Mouse (Mus musculus) midbrain, embryonic 13.5 days (tissue): ENCODE data around the gene Stac. TPM values are rescaled to one million over a fixed set of nuclear protein-coding genes. Genes with fewer than 3 reads are reported as not detected.

Source experiments
- ATAC-seq: fragments of 200-750 bp; cut with Nextera tagmentation; 2 replicates; pipeline ENCODE4 v1.8.0; 2017; ENCODE audit warnings: mild to moderate bottlenecking, moderate TSS enrichment, moderate library complexity
- H3K27ac ChIP-seq: fragments of 300-500 bp; sonication (generic); 2 replicates; pipeline ENCODE4 v1.5.1; 2015; ENCODE audit warnings: inconsistent platforms, mild to moderate bottlenecking, moderate library complexity
- H3K27me3 ChIP-seq: fragments of 300-500 bp; sonication (generic); 2 replicates; pipeline ENCODE4 v1.6.1; 2015; ENCODE audit warnings: mild to moderate bottlenecking, inconsistent platforms
- H3K36me3 ChIP-seq: fragments of 300-500 bp; sonication (generic); 2 replicates; pipeline ENCODE4 v1.6.1; 2015; ENCODE audit warnings: mild to moderate bottlenecking, inconsistent platforms
- H3K4me1 ChIP-seq: fragments of 300-500 bp; sonication (generic); replicated peaks from 2 replicates; pipeline ENCODE4 v1.6.1; 2015; ENCODE audit warnings: inconsistent platforms
- H3K4me2 ChIP-seq: fragments of 300-500 bp; sonication (generic); replicated peaks from 2 replicates; pipeline ENCODE4 v1.6.1; 2015; ENCODE audit warnings: moderate library complexity, mild to moderate bottlenecking, inconsistent platforms
- H3K4me3 ChIP-seq: fragments of 300-500 bp; sonication (generic); replicated peaks from 2 replicates; pipeline ENCODE4 v1.5.1; 2015; ENCODE audit warnings: mild to moderate bottlenecking, inconsistent platforms
- H3K9ac ChIP-seq: fragments of 300-500 bp; sonication (generic); replicated peaks from 2 replicates; pipeline ENCODE4 v1.6.1; 2015; ENCODE audit warnings: mild to moderate bottlenecking, inconsistent platforms
- H3K9me3 ChIP-seq: fragments of 300-500 bp; sonication (generic); 2 replicates; pipeline ENCODE4 v1.6.1; 2016; ENCODE audit warnings: mild to moderate bottlenecking, inconsistent platforms
- WGBS: fragments of 180-500 bp; shearing (Covaris S2); methylation state at CpG from one replicate; pipeline ENCODE4 v1.1.7; 2015; 5-methylcytosine and 5-hydroxymethylcytosine counted together
- polyA plus RNA-seq: library from polyadenylated mRNA; unstranded; fragments of >200 nt; fragmentation: Nextera tagmentation; extraction: Ambion mirVana; gene quantifications from 2 replicates; pipeline ENCODE4 v1.2.1, GENCODE M21; 2015

The Stac gene
- 1.7 and 2.6 TPM in 2 replicates for polyA plus RNA-seq

DNA sequence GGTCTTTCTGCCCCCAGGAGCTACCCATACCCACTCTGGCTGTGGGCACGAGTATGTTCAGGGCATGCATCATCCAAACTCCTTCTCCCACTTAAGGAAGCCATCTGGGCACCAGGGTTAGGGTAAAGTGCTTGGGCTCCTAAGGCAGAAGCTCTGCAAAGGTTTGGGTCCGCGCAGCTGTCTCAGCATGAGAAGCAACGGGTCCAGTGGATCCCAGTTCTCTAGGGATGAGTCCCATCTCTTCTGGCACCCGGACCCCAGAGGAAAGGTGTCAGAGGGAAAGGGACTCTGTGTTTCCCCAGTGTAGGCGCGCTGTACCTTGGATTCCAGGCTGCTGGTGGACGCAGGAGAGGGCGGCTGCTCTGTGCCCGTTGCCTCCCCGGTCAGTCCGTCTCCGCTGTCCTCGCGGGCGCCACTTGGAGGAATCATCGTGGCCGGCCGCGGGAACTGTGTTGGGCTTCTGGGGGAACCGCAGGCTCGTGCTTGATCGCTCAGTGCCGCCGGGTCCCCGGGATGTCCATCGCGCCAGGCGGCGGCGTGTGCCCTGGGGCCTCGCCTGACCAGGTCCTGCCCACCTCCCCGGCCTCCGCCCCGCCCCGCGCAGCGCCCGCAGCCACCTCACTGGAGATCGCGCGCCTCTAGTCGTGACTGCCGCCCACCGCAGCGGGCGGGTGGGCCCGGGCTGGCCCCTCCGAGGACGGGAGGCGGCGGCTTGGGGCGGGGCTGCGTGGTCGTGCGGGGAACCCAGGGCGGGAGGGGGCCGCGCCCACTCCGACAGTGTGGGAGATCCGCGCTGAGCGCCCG, at the start of gene Stac:
Stac (minus strand) TSS at position 669 of the 804 bp plus-strand sequence.
- peak within 1 kb of the TSS; percentile 59 for H3K4me3 ChIP-seq
- ATAC-seq = peak; percentile 83
- 3% methylated on average over 56 of the region's 64 CpGs for WGBS
- peak within 1 kb of the TSS; percentile 69 for H3K9ac ChIP-seq
- H3K4me1 ChIP-seq = peaks cover 11% of the 10 kb centered on the region
- peaks cover 40% of the 10 kb centered on the region for H3K27me3 ChIP-seq
- no peaks in the 10 kb centered on the region for H3K9me3 ChIP-seq
- H3K4me2 ChIP-seq = peak within 1 kb of the TSS; percentile 92
- no peak within 1 kb of the TSS for H3K27ac ChIP-seq
- no peaks in the 10 kb centered on the region for H3K36me3 ChIP-seq

DNA sequence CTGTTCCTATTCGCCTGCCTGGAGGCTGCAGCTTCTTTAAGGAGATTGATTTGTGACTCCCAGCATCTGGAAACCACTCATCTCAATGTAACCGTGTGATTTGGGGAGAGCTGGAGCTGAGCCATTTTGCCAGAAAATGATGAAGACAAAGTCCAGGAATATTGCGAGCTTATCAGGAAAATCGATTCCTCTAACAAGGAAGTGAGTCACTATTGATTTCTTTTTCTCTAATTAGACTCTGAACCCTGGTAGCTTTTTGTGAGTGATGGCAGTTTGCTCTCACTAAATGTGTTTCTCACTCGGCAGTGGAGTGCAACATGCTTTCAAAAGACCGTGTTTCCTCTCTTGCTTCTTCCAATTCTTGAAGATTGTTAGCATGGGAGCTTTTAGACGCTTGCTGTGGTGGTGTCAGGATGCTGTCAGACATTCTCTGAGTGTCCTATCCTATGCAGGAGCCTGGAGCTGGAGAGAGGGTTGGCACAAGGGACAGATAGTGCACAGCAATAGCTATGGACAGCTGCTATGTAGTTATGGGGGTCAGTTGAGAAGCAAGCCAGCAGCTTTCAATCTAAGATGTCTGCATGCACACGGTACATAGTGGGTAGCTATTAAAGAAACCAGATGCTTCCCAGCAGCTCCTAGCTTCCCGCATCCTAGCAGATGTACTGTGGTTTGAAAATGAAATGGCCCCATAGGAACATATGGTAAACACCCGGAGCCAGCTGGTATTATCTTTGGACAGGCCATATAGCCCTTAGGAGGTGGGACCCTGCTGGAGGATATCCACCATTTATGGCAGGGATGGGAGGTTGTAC, 49.5 kb upstream of the Stac start:
- 82% methylated on average over 10 of the region's 10 CpGs for WGBS

DNA sequence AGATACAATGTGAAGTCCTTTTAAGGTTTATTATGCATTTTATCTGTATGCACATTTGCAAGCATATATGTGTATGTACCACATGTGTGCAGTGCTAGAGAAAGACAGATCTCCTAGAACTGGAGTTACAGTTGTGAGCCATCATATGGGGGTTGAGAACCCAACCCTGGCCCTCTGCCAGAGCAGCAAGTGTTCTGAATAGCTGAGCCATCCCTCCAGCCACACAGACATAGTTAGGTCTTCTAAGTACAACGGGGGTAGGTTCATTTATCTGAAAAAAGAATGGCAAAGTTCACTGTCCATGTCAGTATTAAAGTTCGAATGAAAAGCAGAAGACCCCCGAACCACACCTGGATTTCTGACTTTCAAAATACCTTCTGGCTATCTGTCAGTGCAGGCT, 48.9 kb upstream of the Stac start:
- no peak overlapping the region for H3K4me3 ChIP-seq

More for the DNA sequence above, 49.5 kb upstream of the Stac start:
- Histone ChIP-seq H3K9me3 (no peaks in the 10 kb centered on the region), H3K36me3 (no peaks in the 10 kb centered on the region), H3K4me1 (no peaks in the 10 kb centered on the region), H3K27ac (no peak overlapping the region), H3K4me3 (no peak overlapping the region), H3K27me3 (no peaks in the 10 kb centered on the region), H3K4me2 (no peak overlapping the region), H3K9ac (no peak overlapping the region)
- ATAC-seq = no peak

DNA sequence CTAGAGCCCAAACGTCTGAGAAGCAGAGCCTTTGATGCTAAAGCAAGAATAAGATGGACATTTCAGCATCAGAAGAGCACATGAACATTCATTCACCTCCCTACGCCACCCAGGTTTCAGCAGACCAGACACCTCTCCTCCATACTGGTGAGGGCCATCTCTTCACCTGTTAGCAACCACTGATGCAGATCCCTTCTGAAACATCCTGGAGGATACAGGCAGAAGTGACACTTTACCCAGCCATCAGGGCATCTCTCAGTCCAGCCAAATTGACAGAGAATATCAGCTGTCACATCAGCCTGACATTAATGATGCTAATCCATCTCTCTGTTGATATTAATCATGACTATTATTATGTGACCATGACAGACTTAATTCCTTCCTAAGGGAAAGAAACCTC, 47.6 kb upstream of the Stac start:
- Histone ChIP-seq H3K9ac (no peak overlapping the region), H3K4me1 (no peaks in the 10 kb centered on the region), H3K4me2 (no peak overlapping the region), H3K27me3 (no peaks in the 10 kb centered on the region), H3K36me3 (no peaks in the 10 kb centered on the region), H3K4me3 (no peak overlapping the region), H3K9me3 (no peaks in the 10 kb centered on the region), H3K27ac (no peak overlapping the region)
- WGBS = 87% methylated on average over 2 of the region's 2 CpGs
- no peak for ATAC-seq

More for the DNA sequence above, 48.9 kb upstream of the Stac start:
- Histone ChIP-seq H3K36me3 (no peaks in the 10 kb centered on the region), H3K9me3 (no peaks in the 10 kb centered on the region), H3K4me2 (no peak overlapping the region), H3K9ac (no peak overlapping the region), H3K27ac (no peak overlapping the region), H3K27me3 (no peaks in the 10 kb centered on the region), H3K4me1 (no peaks in the 10 kb centered on the region)
- 70% methylated on average over 3 of the region's 3 CpGs for WGBS
- no peak for ATAC-seq

DNA sequence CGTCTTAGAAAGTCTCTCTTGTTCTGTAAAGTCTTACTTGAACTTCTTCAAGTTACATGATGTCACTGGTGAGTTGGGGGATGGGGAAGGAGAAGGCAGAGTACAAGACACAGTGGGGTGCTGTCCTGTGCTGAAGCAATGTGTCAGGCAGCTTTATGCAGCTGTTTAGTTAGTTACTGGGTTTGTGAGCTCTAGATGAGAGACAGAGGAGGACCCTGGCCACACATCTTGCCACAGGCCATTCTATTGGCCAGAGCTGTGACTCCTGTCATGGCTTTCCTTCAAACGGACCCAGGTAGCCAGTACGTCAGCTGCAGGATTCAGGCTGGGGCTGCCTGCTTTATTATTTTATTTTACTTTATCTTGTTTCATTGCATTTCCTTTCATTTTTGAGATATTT, 45.8 kb upstream of the Stac start:
- WGBS = 81% methylated on average over 3 of the region's 3 CpGs

DNA sequence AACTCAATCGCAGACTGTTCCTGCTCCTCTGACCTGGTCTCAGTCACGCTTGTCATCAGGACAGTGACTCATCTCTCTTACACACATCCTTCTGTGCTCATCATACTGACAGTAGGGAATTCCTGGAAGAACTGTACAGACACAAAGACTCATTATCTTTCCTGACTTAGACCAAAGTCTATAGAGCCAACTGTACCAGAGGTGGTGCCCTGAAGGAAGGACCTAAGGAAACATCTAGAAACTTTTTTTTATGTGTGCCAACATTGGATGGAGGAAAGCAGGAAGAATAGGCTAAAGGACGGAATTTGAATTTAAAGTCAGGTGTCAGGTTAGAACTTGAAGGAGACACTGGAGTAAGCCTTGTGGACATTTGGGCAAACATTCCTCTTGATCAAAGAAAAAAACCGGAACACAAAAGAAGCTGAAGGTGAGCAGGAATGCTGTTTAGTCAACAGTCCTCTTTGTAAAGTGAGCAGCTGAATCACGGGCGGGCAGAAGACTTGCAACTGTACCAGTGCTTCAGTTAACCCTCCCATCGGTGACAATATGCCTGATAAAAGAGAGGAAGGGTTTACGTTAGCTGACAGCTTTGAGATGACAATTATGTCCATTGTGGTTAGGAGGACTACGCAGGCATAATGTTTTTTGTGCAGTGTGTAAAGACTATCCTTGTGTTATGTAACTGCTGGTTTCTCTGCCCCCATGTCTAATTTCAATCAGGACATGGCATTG, 42.0 kb upstream of the Stac start:
- Histone ChIP-seq H3K4me3 (no peak overlapping the region), H3K4me1 (no peaks in the 10 kb centered on the region), H3K9ac (no peak overlapping the region), H3K27me3 (no peaks in the 10 kb centered on the region), H3K9me3 (no peaks in the 10 kb centered on the region), H3K4me2 (no peak overlapping the region), H3K27ac (no peak overlapping the region), H3K36me3 (no peaks in the 10 kb centered on the region)
- ATAC-seq = no peak
- WGBS = 86% methylated on average over 9 of the region's 9 CpGs

More for the DNA sequence above, 45.8 kb upstream of the Stac start:
- Histone ChIP-seq H3K4me1 (no peaks in the 10 kb centered on the region), H3K9ac (no peak overlapping the region), H3K4me3 (no peak overlapping the region), H3K4me2 (no peak overlapping the region), H3K27me3 (no peaks in the 10 kb centered on the region), H3K9me3 (no peaks in the 10 kb centered on the region), H3K36me3 (no peaks in the 10 kb centered on the region), H3K27ac (no peak overlapping the region)
- no peak for ATAC-seq

DNA sequence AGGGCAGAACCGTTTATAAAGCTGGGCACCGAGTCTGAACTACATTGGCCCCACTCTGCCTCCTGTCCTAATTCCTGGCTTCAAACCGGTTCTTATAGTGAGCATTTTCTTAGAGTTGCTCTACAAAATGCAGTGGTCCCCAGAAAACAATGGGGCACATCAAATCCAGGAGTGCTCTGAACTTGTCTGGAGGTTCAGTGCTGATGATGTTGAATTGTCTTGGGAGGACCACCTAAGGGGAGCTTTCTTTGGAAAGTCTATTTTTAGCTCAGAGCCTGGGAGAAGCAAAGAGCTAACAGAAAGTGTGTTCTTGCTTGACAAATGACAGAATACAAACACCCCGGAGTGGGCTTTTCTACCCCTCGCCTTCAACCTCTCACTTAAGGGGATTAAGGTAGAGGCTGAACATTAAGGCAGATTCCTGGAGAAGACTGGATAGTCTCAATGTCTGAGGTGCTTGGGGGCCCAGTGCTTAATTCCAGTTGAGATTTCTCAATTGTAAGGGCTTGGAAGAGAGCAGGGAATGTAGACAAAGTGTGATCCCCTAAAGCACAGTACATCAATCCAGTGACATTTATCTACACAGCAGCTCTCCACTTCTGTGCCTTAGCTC, 34.9 kb upstream of the Stac start:
- H3K9me3 ChIP-seq = no peaks in the 10 kb centered on the region
- H3K9ac ChIP-seq = no peak overlapping the region
- H3K4me3 ChIP-seq = no peak overlapping the region
- no peaks in the 10 kb centered on the region for H3K4me1 ChIP-seq
- no peak overlapping the region for H3K27ac ChIP-seq
- H3K4me2 ChIP-seq = no peak overlapping the region
- 10% methylated on average over 5 of the region's 5 CpGs for WGBS
- H3K36me3 ChIP-seq = no peaks in the 10 kb centered on the region
- ATAC-seq = no peak
- H3K27me3 ChIP-seq = no peaks in the 10 kb centered on the region

DNA sequence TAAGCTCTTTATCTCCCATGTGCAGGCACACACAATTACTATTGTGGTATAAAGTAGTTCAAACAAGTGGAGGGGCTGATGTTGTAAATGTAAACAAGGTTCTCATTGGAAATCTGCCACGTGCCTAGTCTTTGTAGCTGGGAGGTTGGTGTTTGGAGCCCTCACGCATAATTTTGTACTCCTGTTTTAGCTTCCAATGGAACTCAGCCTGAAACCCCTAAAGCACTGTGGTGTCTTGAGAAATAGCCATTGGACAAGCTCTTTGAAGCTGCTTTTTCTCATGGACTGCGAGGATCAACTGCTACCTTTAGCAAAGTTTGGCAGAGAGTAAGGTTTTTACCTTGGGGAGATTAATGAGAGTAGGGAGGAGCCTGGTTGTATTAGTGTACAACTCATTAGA, 24.3 kb upstream of the Stac start:
- WGBS = 71% methylated on average over 3 of the region's 3 CpGs
- ATAC-seq = no peak
- H3K27me3 ChIP-seq = no peaks in the 10 kb centered on the region

DNA sequence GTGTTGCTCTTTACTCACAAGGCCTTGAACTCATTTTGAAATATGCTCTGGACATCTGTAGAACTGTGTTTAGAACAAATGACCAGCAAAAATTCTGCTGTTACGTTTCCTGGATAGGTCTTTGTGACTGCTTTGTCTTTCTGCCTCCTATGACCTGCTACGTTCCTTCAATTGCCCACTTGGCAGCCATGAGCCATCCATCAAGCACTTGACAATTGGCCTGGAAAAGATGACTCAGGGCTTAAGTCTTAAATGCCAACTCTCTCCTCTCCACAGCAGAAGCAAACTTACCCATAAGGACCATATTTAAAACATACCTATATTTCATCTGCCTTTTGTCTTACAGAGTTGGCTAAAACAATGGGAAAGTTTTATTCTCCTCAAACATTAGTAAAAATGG, 10.0 kb upstream of the Stac start:
- H3K27ac ChIP-seq = no peak overlapping the region

More for the DNA sequence above, 24.3 kb upstream of the Stac start:
- no peaks in the 10 kb centered on the region for H3K36me3 ChIP-seq
- H3K4me2 ChIP-seq = no peak overlapping the region
- no peaks in the 10 kb centered on the region for H3K9me3 ChIP-seq
- H3K4me3 ChIP-seq = no peak overlapping the region
- no peak overlapping the region for H3K27ac ChIP-seq
- H3K4me1 ChIP-seq = no peaks in the 10 kb centered on the region
- no peak overlapping the region for H3K9ac ChIP-seq

DNA sequence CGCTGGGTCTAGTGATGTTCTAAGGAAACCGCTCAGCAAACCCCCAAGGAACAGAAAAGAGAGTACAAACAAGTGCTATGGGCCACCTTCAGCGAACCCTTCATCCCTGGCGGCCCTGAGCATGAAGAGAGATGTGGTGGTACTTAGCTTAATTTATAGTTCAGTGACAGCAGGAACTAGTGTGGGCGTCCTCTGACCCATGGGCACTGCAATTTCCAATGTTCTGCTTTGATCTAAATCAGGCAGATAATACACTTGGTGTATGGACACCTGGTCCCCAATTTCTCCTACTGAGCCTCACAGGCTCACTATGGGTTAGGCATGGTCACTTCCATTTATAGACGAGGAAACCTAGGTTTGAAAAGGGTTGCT, 322 bp upstream of the Stac start:
- H3K27ac ChIP-seq = no peak overlapping the region
- 11% methylated on average over 6 of the region's 6 CpGs for WGBS
- peaks cover 11% of the 10 kb centered on the region for H3K4me1 ChIP-seq
- H3K4me3 ChIP-seq = peak overlapping the region; percentile 59
- ATAC-seq = no peak
- H3K9me3 ChIP-seq = no peaks in the 10 kb centered on the region
- H3K27me3 ChIP-seq = peaks cover 40% of the 10 kb centered on the region
- H3K4me2 ChIP-seq = peak overlapping the region; percentile 92
- H3K9ac ChIP-seq = peak overlapping the region; percentile 69
- H3K36me3 ChIP-seq = no peaks in the 10 kb centered on the region

More for the DNA sequence above, 10.0 kb upstream of the Stac start:
- 81% methylated on average over 2 of the region's 2 CpGs for WGBS
- no peaks in the 10 kb centered on the region for H3K36me3 ChIP-seq
- no peak overlapping the region for H3K9ac ChIP-seq
- no peaks in the 10 kb centered on the region for H3K4me1 ChIP-seq
- H3K4me3 ChIP-seq = no peak overlapping the region
- no peaks in the 10 kb centered on the region for H3K27me3 ChIP-seq
- no peak overlapping the region for H3K4me2 ChIP-seq
- no peak for ATAC-seq
- no peaks in the 10 kb centered on the region for H3K9me3 ChIP-seq

DNA sequence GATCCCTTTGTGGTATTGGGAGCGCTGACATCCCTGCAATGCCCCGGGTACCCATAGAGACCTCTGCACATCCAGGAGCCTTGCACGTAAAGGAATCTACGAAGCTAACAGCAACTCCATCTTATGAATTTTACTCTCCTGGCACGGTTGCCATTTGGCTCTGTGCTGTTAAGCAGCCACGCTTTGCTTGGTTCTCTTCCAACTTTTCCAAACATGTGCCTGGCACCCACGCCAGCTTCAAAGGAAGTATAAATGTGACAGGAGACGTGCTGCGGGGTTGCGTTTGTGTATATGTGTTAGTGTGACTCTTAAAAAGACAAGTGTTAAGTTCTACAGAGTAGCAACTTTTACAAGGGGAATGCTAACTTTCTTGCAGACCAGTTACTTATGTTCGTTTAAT, 1.0 kb downstream of the Stac start:
- Histone ChIP-seq H3K36me3 (no peaks in the 10 kb centered on the region), H3K9ac (no peak overlapping the region), H3K27me3 (peaks cover 40% of the 10 kb centered on the region), H3K9me3 (no peaks in the 10 kb centered on the region), H3K4me3 (no peak overlapping the region), H3K4me2 (no peak overlapping the region), H3K27ac (no peak overlapping the region), H3K4me1 (peaks cover 11% of the 10 kb centered on the region)
- ATAC-seq = no peak
- 86% methylated on average over 11 of the region's 11 CpGs for WGBS
